Mouse (Mus musculus) kidney, adult 9 months (tissue): Measurements from ENCODE around the gene Kars.

Experiments
- DNase-seq: peaks from one replicate; pipeline ENCODE4 v3.0.0; 2022

The Kars gene

GRCm38 (mm10) chr8:111978147-111978546, 33.0 kb downstream of the Kars start:
- DNase-seq: no peak

GRCm38 (mm10) chr8:111976326-111976725, 34.8 kb downstream of the Kars start:
- DNase-seq: no peak

- DNase-seq: no peak
Observed at GRCm38 (mm10) chr8:111975706-111976105, 35.4 kb downstream of the Kars start.

DNA sequence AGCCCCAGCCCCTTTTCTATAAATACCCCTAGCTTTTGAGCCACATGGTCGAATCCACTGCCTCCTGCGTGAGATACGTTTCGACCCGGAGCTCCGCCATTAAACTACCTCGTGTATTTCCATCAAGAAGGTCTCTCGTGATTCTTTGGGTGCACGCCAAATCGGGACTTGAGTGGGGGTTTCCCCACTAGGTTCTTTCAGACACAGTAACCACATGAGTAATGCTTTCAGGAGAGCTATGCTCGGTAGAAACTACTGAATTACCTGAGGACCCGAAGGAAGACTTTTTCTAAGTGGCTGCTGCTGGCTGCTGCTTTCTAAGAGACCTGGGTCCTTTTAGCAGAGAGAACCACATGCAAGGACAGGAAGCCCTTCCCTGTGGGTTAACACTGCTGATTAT, 37.0 kb downstream of the Kars start:
- no peak for DNase-seq

DNA sequence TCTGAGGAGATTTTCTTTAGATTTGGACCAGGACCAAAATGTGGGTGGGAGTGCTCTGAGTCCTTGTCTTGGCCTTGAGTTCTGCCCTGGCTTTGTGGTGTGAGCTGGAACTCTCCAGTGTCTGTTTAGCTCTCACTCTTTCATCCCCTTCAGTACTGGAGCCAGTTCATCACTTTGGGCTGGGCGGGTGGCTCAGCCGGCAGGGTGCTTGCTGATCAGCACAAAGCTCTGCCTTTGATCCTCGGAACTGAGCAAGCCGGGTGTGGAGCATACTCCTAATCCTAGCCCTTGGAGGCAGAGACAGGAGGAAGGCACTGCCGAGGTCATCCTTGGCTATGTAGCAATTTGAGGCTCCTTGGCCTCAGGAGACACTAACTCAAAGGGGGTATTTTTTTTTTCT, 42.1 kb downstream of the Kars start:
- DNase-seq: no peak

- DNase-seq: no peak
Observed at GRCm38 (mm10) chr8:111968541-111968940, 42.6 kb downstream of the Kars start.

GRCm38 (mm10) chr8:111967246-111967870, 43.8 kb downstream of the Kars start:
- DNase-seq: no peak

GRCm38 (mm10) chr8:111964849-111965561, 46.1 kb downstream of the Kars start:
- DNase-seq: no peak

GRCm38 (mm10) chr8:111964351-111964750, 46.8 kb downstream of the Kars start:
- DNase-seq: no peak

GRCm38 (mm10) chr8:111963546-111963945, 47.6 kb downstream of the Kars start:
- no peak for DNase-seq

- no peak for DNase-seq
Observed at GRCm38 (mm10) chr8:111963091-111963490, 48.0 kb downstream of the Kars start.

GRCm38 (mm10) chr8:111962589-111962988, 48.5 kb downstream of the Kars start:
- no peak for DNase-seq

GRCm38 (mm10) chr8:111961330-111961729, 49.8 kb downstream of the Kars start:
- DNase-seq: no peak

- DNase-seq: no peak
Observed at GRCm38 (mm10) chr8:111960591-111961321, 50.4 kb downstream of the Kars start.

DNA sequence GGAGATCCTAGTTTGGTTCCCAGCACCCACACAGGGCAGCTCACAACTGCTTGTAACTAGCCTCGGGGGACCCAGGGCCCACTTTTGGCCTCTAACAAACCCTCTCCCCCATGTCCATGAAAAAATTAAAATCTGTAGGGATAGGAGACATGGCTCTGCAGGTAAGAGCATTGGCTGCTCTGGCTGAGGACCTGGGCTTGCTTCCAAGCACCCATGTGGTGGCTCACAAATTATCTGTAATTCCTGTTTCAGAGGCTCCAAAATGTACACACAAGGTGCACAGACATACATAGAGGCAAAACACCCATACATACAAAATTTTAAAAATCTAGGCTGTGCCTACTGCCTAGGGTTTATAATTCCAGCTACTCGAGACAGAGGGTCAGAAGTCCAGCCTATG, 53.9 kb downstream of the Kars start:
- DNase-seq: no peak

DNA sequence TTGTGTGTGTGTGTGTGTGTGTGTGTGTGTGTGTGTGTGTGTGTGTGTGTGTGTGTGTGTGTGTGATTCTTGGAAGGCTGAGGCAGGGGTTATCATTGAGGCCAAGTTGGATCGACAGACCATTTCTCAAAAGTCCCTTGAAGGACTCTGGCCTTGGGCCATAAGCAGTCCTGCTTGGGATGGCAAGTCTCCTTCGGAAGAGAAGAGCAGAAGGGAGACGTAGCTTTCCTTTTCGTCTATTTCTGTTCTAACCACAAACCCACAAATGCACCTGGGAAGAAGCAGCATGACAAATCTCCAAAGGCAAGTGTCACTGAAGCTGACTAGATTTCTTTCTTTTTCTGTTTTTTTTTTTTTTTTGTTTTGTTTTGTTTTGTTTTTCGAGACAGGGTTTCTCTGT, 55.2 kb downstream of the Kars start:
- DNase-seq: no peak

DNA sequence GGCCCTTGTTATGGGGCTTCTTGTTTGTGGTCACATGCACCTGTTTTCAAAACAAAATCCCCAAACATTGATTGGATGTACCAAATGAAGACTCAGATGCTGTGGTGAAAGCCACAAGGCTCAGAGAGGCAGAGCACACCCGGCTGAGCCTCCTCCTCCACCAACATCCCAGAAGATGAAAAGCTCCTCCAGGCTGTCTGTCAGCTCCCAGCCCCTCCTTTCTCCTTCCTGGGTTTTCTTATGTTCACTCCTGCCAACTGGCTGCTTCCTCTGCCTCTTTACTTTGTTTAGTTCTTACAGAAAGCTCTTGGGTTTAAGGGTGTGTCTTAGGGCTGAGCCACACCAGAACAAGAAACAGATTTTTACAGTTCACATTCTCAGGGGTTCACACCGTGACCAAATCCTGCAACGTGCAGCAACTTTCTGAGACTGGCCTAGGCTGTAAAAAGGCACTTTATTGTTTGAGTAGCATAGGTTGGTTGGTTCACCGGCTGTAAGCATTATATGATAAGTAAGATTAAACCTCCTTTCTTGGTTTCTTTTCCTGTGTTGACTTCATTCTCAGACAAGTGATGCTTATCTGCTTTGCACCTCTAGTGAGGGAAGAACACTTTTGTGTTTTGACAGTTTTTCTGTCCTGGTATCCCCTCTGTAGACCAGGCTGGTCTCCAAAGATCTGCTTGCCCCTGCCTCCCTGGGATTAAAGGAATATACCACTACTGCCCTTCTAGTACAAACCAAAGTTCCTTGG, 56.1 kb downstream of the Kars start:
- DNase-seq: no peak

GRCm38 (mm10) chr8:111951936-111952335, 59.2 kb downstream of the Kars start:
- DNase-seq: no peak

- no peak for DNase-seq
Observed at GRCm38 (mm10) chr8:111951317-111951716, 59.8 kb downstream of the Kars start.

- DNase-seq: no peak
Observed at GRCm38 (mm10) chr8:111950846-111951245, 60.3 kb downstream of the Kars start.

- no peak for DNase-seq
Observed at GRCm38 (mm10) chr8:111947954-111948353, 63.2 kb downstream of the Kars start.

DNA sequence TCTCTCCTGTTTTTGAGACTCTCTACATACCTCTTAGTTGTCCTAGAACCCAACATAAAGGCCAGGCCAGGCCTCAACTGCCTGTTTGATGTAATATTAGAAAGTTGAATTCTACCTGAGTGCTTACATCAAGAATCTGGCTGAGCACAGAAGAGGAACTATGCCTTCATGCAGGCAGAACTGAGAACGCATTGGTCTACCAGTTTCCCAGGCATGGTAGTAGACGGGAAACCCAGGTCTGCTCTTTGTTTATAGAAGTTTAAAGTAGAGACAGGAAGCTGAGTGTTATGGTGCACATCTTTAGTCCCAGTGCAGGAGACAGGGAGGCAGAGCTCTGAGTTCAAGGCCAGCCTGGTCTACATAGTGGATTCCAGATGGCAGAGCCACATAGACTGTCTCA, 64.0 kb downstream of the Kars start:
- no peak for DNase-seq

DNA sequence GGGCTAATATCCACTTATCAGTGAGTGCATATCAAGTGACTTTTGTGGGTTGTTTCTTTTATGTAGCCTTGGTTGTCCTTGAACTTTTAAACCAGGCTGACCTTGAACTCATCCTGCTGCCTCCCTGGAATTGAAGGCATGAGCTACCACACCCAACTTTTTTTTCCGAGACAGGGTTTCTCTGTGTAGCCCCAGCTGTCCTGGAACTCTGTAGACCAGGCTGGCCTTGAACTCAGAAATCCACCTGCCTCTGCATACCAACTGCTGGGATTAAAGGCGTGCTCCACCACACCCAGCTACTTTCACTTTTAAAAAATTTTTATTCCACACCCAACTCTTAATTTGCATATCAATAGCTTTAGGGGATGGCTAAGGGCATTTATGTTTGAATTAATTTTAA, 67.6 kb downstream of the Kars start:
- DNase-seq: no peak
